Mouse (Mus musculus) megakaryocyte, adult 5-6 weeks (primary cell): ENCODE measurements around the gene Siah2. TPM values are rescaled to one million over a fixed set of nuclear protein-coding genes. Genes with fewer than 3 reads are reported as not detected.

Experiments used
- ATAC-seq: 2 replicates; pipeline ENCODE4 v1.8.0; 2016; ENCODE audit warnings: mild to moderate bottlenecking, inconsistent platforms; ENCODE audit not compliant: poor library complexity, severe bottlenecking
- total RNA-seq, 2 experiments: library from RNA; stranded (forward) in 1 of 2; stranded (reverse) in 1 of 2; fragments of 153-499, 151-499 nt in 1 of 2; fragments of 221-1000, 200-1000 nt in 1 of 2; gene quantifications; 2 replicates each; pipeline versions ENCODE4 v1.2.3 to v1.2.4; 2015 to 2017

Gene Siah2
- total RNA-seq, 2 experiments from 2014 or later, result 20.1 to 33.6 TPM

GRCm38 (mm10) chr3:58671616-58672250 is 20.5 kb downstream of the Siah2 start:
- peak; percentile 98 for ATAC-seq

DNA sequence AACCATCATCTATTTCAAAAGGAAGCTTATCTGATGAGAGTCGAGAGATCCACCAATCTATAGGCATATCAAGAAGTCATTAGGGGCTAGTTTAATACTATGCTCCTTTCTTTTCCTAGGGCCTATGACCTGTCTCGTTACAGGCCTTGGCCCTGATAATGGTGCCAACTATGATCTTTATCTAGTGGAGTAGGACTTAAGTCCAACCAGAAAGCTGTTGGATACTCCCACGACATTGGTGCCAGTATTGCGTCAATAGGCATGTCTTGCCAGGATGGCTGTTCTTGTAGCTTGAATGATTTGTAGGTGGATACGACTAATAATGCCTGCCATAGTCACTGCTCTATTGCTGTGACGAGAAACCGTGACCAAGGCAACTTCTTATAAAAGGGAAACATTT is 28.2 kb downstream of the Siah2 start:
- no peak for ATAC-seq

DNA sequence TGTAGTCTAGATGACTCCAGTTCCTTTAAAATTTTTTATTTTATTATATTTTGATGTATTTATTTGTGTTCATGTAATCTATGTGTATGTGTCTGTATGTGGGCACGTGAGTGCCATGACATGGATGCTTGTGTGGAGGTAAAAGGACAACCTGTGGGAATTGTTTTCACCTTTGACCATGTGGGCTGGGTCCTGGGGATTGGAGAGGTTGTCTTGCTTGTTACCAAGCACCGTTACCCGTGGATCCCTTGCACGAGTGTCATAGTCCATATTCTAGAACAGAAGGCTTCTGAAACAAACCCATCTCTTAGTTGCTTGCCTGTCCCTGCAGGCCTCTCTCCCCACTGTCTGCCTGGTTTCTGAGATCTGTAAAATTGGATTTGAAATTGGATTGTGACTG is 31.6 kb downstream of the Siah2 start:
- ATAC-seq, result no peak

GRCm38 (mm10) chr3:58657356-58657755 is 34.8 kb downstream of the Siah2 start:
- ATAC-seq, result peak; percentile 90

GRCm38 (mm10) chr3:58655362-58656130 is 36.7 kb downstream of the Siah2 start:
- ATAC-seq, result peak; percentile 81

DNA sequence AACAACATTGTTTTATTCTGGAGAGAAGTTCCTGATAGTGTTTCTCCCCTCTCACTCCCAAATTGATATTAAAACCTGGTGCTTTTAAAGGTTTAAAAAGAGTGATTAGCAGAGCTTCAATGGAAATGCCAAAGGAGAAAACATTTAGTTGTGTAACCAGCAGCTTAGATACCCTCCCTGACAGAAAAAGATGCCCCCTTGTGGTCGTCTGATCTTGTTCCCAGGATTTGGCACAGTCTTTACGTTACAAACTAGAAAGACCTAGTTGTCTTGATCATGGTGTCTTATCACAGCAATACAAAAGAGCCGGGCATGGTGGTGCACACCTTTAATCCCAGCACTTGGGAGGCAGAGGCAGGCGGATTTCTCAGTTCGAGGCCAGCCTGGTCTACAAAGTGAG is 38.3 kb downstream of the Siah2 start:
- ATAC-seq, result no peak

GRCm38 (mm10) chr3:58650328-58650727 is 41.9 kb downstream of the Siah2 start:
- no peak for ATAC-seq

DNA sequence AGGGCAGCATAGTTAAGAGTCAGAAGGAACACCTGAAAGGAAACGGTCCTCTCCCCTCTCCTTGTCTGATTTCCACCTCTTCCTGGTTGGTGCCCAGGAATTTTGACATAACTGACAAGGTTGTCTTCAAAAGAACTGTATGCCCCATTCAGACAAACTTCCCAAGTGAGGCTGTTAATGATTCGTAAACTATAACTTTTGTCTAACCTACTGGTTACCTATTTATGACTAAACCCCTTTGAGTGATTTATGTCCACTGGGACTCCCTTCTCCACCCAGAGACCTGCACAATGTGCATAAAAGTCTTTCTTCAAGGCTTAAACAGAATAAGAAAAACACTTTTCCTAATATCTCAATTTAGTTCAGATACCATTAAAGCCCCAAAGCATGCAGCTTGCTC is 45.0 kb downstream of the Siah2 start:
- no peak for ATAC-seq

DNA sequence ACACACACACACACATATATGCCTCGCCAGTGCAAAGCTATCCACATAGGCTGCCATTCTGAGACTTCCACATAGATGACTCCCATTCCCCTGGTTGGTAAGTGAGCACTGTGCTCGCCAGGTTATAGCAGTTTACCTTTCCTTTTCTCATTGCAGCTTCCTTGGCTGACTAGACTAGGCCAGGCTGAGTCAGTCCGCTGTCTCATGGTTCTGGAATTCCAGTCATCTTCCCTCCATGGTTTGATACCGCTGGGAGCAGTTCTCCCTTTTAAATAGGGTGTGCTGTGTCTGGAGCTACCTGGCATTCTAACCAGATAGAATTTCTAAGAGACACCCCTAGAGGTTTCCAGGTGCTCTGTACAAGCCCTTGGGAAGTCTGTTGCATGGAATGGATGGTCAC is 46.0 kb downstream of the Siah2 start:
- no peak for ATAC-seq

- peak; percentile 78 for ATAC-seq
Observed at GRCm38 (mm10) chr3:58636406-58637295, 55.5 kb downstream of the Siah2 start, which contains the start of gene Erich6. Erich6 (minus strand) TSS chr3:58637207.

DNA sequence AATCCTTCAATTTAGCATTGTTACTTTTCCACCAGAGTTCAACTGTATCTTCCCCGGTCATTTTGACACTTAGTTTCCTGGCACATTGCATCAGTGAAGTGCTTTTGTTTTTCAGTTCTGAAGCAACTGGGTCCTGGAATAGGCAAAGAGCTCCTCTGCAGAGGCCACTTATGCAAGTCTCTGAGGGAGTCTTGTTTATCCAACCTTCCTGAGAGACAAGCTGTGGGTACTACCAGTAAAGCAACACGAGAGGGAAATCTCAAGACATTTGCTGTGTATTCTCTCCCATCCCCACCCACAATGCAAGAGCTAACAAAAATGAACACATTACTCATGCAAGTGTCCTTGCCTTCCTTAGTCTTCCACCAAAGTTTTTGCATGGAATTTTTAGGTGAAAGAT is 60.5 kb downstream of the Siah2 start:
- ATAC-seq, result no peak

GRCm38 (mm10) chr3:58624981-58625380 is 67.2 kb downstream of the Siah2 start:
- peak; percentile 56 for ATAC-seq

Other genes with a start within 250 kb of the Siah2 start
- 122 and 151 TPM in 2 replicates for gene Eif2a, start 166.6 kb downstream of the Siah2 start, total RNA-seq (2015)
- gene Eif2a, start 166.6 kb downstream of the Siah2 start, total RNA-seq (2017), result 75.9 and 80.9 TPM in 2 replicates
- 189 and 218 TPM in 2 replicates for gene Serp1, start 166.5 kb downstream of the Siah2 start, total RNA-seq (2015)
- 208 and 222 TPM in 2 replicates for gene Serp1, start 166.5 kb downstream of the Siah2 start, total RNA-seq (2017)
- gene Selenot, start 115.8 kb downstream of the Siah2 start, total RNA-seq (2015), result 161 and 163 TPM in 2 replicates
- gene Selenot, start 115.8 kb downstream of the Siah2 start, total RNA-seq (2017), result 203 and 210 TPM in 2 replicates
- gene Erich6, start 55.2 kb downstream of the Siah2 start, total RNA-seq (2015), result not detected in 2 replicates
- not detected in 2 replicates for gene Erich6, start 55.2 kb downstream of the Siah2 start, total RNA-seq (2017)
- gene Mindy4b-ps, start 129.9 kb upstream of the Siah2 start, total RNA-seq (2015), result not detected in 2 replicates
- not detected in 2 replicates for gene Mindy4b-ps, start 129.9 kb upstream of the Siah2 start, total RNA-seq (2017)
- not detected in 2 replicates for gene Clrn1, start 192.9 kb upstream of the Siah2 start, total RNA-seq (2015)
- gene Clrn1, start 192.9 kb upstream of the Siah2 start, total RNA-seq (2017), result not detected in 2 replicates